ENCODE assay signal across 10 mouse cellular contexts in the genomic region with DNA sequence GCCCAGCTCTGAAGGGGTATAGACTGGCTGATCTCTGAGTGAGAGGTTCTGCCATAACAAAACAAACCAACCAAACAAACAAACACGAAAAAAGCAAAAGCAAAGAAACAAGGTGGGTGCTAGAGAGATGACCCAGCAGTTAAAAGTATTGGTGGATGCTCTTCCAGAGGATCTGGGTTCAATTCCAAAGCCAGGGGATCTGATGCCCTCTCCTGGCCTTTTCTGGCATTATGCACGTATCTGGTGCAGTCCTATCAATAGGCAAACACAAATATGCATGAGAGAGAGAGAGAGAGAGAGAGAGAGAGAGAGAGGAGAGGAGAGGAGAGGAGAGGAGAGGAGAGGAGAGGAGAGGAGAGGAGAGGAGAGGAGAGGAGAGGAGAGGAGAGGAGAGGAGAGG. TPM values are rescaled to one million over a fixed set of nuclear protein-coding genes. Genes with fewer than 3 reads are reported as not detected.
A peak's percentile ranks its signal among the peaks of the same experiment; 100 is the strongest.
DNase-seq lines count a peak whose midpoint lies in the region; ATAC-seq and TF ChIP-seq lines count a peak whose summit lies in the region.
"Not testable (repeated sequence)": the region's sequence is repeated elsewhere in the genome, so short reads cannot be mapped to it uniquely, and the experiment has no call there.
"Had no signal": no experiment of that assay in that cellular context is flagged by ENCODE, and none has a peak within 500 bp of the region (broad histone marks: within the 10 kb centered on the region; RNA-seq: fewer than 3 reads in every experiment).

No protein-coding gene starts in this region.

- not testable (repeated sequence) for H3K9me3 ChIP-seq in midbrain, postnatal 0 days (ENCODE audit: low read length)

- H3K27ac ChIP-seq in liver, adult 2 months (replicated peaks; ENCODE audit: insufficient read depth, low read depth, low read length); midbrain, postnatal 0 days (ENCODE audit: low read depth, low read length): not testable (repeated sequence)

- TF ChIP-seq POLR2A in liver, adult 2 months (IDR thresholded peaks at IDR 0.05; ENCODE audit: extremely low read depth, insufficient read depth, low read length), result not testable (repeated sequence)

- H3K4me1 ChIP-seq in liver, adult 2 months (ENCODE audit: control insufficient read depth, insufficient read depth, low read length); midbrain, postnatal 0 days (ENCODE audit: insufficient read depth, low read length): not testable (repeated sequence)

- 34% methylated on average over 2 of the region's 2 CpGs for WGBS in liver, adult 2 months
- WGBS in midbrain, postnatal 0 days, result 45% methylated on average over 2 of the region's 2 CpGs

- H3K36me3 ChIP-seq in liver, adult 2 months (ENCODE audit: control insufficient read depth, insufficient read depth, low read length); midbrain, postnatal 0 days (ENCODE audit: insufficient read depth, low read length): not testable (repeated sequence)

- not testable (repeated sequence) for H3K4me3 ChIP-seq in liver, adult 2 months (ENCODE audit: insufficient read depth, low read depth, low read length); midbrain, postnatal 0 days (ENCODE audit: low read depth, low read length)

- H3K79me2 ChIP-seq in liver, adult 2 months (ENCODE audit: control insufficient read depth, insufficient read depth, low read length), result not testable (repeated sequence)

- H3K4me2 ChIP-seq in midbrain, postnatal 0 days (ENCODE audit: low read depth, low read length, poor library complexity, severe bottlenecking), result not testable (repeated sequence)

- H3K9ac ChIP-seq in liver, adult 2 months (ENCODE audit: low read depth, low read length); midbrain, postnatal 0 days (replicated peaks; ENCODE audit: low read length, poor library complexity, severe bottlenecking): not testable (repeated sequence)

- peak; percentile 18; the same call in 1 of the 2 replicates for TF ChIP-seq CTCF in liver, adult 2 months (IDR thresholded peaks at IDR 0.05; ENCODE audit: low read depth, low read length)
- TF ChIP-seq CTCF in midbrain, postnatal 0 days (IDR thresholded peaks at IDR 0.05), result peak; percentile 35

- DNase-seq in 3T3-L1 (ENCODE audit: low read depth, low spot score) (peak; percentile 57), ES-CJ7 (ENCODE audit: low read depth, low spot score) (peak; percentile 38)
- peak; percentile 12 to 36 for DNase-seq in adrenal gland, adult (ENCODE audit: inconsistent age in 2 of 2, low spot score in 1 of 2)
- DNase-seq in induced T-regulatory cell, adult 2 months (ENCODE audit: low read depth), result peak; percentile 65
- not testable (repeated sequence) for DNase-seq in liver, adult 2 months (ENCODE audit: extremely low read depth, low read depth, low spot score); midbrain, postnatal 0 days (ENCODE audit: low spot score)
- peak; percentile 53 for DNase-seq in thymus, postnatal 0 days (ENCODE audit: low spot score)

- not testable (repeated sequence) for H3K27me3 ChIP-seq in liver, adult 2 months (ENCODE audit: control insufficient read depth, insufficient read depth, low read length); midbrain, postnatal 0 days (ENCODE audit: insufficient read depth, low read length)

- ATAC-seq in common myeloid progenitor, adult 5-6 weeks (replicated peaks; ENCODE audit: low read depth, poor library complexity, severe bottlenecking), result 0 out of 2 replicates have a peak, but pooled peaks have one; percentile 42
- ATAC-seq in midbrain, postnatal 0 days (ENCODE audit: low FRiP score), result not testable (repeated sequence)

RNA-seq across cellular contexts. Expression of a gene that starts 33.0 kb away (rescaled TPM):
- 0.32 TPM in 1 of 2 replicates, not detected in the other for total RNA-seq in common myeloid progenitor, adult 5-6 weeks (2017)
- total RNA-seq in liver, adult 2 months (2014; rRNA removed), result 1.0 and 1.3 TPM in 2 replicates
- 0.70 and 0.76 TPM in 2 replicates for polyA plus RNA-seq in liver, adult 2 months (2012; rRNA removed)
- total RNA-seq in midbrain, postnatal 0 days (2014; rRNA removed), result not detected in 2 replicates
- 0.12 TPM in 1 of 2 replicates, not detected in the other for polyA plus RNA-seq in midbrain, postnatal 0 days (2015; fragmentation: Nextera tagmentation; extraction: Ambion mirVana)
- 17.4 and 17.8 TPM in 2 replicates for polyA plus RNA-seq in thymus, postnatal 0 days (2015; fragmentation: Nextera tagmentation; extraction: Ambion mirVana)
- polyA plus RNA-seq: hindbrain, embryonic 10.5 days; neural tube, embryonic 15.5 days had no signal

RNA-seq across cellular contexts. Expression of a gene that starts 55.8 kb away (rescaled TPM):
- total RNA-seq in common myeloid progenitor, adult 5-6 weeks (2017), result 36.9 and 39.3 TPM in 2 replicates
- 6.5 and 9.7 TPM in 2 replicates for total RNA-seq in liver, adult 2 months (2014; rRNA removed)
- polyA plus RNA-seq in liver, adult 2 months (2012; rRNA removed), result 0.80 and 1.8 TPM in 2 replicates
- total RNA-seq in midbrain, postnatal 0 days (2014; rRNA removed), result 35.4 and 37.0 TPM in 2 replicates
- 44.4 and 47.3 TPM in 2 replicates for polyA plus RNA-seq in midbrain, postnatal 0 days (2015; fragmentation: Nextera tagmentation; extraction: Ambion mirVana)
- 143 and 152 TPM in 2 replicates for polyA plus RNA-seq in thymus, postnatal 0 days (2015; fragmentation: Nextera tagmentation; extraction: Ambion mirVana)
